Mouse (Mus musculus) ovary, postnatal 10 days (tissue): ENCODE measurements around the gene Zdhhc20.
"Not testable (repeated sequence)": the region's sequence is repeated elsewhere in the genome, so short reads cannot be mapped to it uniquely, and the experiment has no call there.

Experiments used
- DNase-seq: peaks from one replicate; pipeline ENCODE4 v3.0.0; 2022; ENCODE audit warnings: low spot score

Gene Zdhhc20

GRCm38 (mm10) chr14:57892961-57893360 is 2.9 kb upstream of the Zdhhc20 start:
- DNase-seq, result no peak

GRCm38 (mm10) chr14:57889541-57890010 is 500 bp downstream of the Zdhhc20 start:
- DNase-seq, result no peak

DNA sequence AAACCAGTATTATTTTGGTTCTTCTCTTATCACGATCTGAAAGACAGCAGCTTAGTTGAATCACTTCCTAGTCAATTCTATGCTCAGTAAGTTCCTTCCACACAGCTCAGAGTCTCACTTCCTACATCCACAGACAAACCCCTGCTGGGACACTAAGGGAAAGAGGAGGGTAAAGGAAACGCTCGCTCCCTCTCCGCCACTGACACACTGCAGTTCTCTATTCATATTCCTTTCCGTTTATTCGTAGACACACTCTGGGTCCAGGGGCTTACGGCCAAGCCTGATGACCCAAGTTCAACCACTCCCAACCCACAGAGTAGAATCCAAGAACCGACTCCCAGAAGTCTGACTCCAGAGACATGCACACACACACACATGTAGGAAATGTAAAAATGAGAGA is 2.9 kb downstream of the Zdhhc20 start:
- no peak for DNase-seq

DNA sequence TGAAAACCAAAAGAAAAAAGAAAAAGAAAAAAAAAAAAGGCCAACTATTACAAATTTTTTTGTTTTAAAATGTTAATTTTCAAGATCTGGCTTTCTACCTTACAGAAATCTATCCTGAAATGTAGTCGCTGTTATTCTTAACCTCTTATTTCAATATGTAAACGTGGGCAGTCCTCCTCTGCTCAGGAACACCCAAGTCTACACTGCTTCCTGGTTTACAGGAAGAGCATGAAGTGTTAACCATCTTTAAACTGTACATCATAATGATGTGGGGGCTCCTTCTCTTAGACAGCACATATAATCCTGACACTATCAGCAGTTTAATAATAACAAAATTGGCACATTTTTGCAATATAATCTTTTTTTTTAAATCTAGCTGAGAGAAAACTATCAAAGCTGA is 4.0 kb downstream of the Zdhhc20 start:
- DNase-seq, result no peak

- DNase-seq, result no peak
These were observed 6.7 kb downstream of the Zdhhc20 start for GRCm38 (mm10) chr14:57883341-57883740.

DNA sequence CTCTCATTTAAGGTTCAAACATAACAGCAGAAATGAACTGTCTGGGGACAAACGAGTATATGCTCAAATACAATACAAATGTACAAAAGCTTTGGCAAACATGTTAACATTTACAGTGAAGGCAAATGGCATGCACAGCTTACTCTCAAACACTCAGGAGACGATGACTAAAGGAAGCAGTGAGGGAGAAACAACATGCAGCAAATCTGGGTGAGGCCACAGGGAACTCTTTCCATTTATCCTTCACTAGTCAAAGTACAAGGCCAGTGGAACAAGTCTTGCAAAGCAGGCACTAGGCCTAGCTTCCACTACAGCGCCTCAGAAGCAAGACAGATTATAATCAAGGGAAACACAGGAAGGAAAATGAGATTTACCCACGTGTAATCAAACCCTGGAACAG is 7.4 kb downstream of the Zdhhc20 start:
- no peak for DNase-seq

GRCm38 (mm10) chr14:57881793-57882192 is 8.3 kb downstream of the Zdhhc20 start:
- no peak for DNase-seq

DNA sequence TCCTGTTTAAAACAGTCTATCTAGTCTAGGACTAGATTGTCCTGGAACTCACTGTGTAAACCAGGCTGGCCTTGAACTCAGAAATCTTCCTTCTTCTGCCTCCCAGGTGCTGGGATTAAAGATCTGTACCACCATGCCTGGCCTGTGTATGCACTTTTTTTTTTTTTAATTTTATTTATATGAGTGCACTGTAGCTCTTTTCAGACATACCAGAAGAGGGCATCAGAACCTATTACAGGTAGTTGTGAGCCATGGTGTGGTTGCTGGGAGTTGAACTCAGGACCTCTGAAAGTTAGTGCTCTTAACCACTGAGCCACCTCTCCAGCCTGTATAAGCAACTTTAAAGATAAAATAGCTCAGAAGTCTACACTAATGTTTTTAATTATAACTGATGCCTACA is 9.0 kb downstream of the Zdhhc20 start:
- DNase-seq, result no peak

- DNase-seq, result no peak
These were observed 12.2 kb downstream of the Zdhhc20 start for GRCm38 (mm10) chr14:57877921-57878320.

- no peak for DNase-seq
These were observed 23.3 kb downstream of the Zdhhc20 start for GRCm38 (mm10) chr14:57866676-57867276.

DNA sequence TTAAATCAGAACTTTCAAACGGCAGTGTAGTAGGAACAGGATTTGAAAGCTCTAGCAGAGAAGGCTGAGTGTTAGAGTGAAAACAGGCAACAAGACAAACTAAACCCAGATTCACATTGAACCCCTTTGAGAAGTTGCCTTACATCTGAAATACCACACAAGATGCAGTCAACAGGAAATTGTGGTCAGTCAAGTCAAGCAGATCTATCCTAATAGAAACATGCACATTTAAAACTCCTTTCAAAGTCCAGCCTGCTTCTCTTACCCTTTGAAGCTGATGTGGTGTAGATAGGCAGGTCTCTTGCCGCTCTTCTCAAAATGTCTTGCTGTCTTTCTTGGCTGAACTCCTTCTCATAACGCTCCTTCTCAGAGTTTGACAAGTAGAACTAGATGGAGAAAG is 24.8 kb downstream of the Zdhhc20 start:
- no peak for DNase-seq

DNA sequence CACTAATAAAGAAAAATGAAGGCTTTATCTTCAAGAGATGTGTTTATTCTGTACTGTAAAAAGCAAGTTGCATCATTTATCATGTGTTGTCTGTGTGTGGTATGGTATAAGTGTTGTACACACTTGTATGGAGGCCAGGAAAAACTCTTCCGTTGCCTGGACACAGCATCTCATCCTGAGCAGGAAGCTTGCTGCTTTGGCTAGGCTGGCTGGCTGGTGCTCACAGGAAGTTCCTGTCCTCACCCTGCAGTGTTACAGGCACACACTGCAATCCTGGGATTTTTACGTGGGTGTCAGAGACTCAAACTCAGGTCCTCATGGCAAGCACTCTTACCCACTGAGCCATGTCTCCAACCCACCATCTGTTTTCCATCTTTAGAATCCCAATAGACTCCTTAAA is 26.9 kb downstream of the Zdhhc20 start:
- no peak for DNase-seq

DNA sequence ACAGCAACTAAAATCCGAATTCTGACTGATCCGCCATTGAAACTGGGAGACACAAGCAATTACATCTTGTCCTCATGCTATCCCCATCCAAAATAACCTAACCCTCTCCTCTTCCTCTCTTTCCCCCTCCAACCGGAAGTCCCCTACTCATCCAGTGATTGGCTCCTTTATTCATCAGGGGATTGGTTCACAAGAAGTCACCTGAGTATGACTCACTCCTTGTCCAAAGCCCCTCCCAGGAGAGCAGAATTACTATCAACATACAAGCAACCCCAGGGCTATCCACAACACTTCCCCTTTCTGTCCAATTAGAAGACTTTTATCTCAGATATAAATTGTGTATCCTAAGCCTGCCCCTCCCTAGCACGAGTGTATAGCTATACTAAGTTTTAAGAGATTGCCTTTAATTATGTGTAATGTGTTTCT is 28.1 kb downstream of the Zdhhc20 start:
- no peak for DNase-seq

DNA sequence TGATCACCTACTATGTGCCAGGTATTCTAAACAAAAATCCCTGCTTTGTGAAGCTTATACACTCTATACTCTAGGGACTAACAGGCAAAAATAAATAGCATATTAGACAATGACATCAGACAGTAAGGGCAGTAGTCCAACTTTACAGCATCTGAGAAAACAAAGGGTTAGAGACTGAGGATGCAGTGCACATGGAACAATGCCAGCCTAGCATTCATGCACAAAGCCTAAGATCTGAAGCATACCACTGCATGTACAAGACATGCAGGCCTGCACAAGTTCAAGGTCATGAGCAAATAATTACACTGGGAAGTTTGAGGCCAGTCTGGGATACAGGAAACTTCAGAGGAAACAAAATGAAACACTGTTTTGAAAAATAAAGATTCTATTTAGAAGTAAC is 30.6 kb downstream of the Zdhhc20 start:
- DNase-seq, result no peak

DNA sequence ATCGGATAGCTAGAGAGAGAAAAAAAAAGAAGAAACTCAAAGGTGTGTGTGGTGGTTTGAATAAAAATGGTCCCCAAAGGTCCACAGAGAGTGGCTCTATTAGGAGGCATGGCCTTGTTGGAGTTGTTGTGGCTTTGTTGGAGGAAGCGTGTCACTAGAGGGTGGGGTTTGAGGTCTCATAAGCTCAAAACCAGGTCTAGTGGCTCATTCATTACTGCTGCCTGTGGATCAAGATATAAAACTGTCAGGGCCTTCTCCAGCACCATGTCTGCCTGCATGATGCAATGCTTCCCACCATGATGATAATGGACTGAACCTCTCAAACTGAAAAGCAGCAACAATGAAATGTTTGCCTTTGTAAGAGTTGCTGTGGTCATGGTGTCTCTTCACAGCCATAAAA is 31.5 kb downstream of the Zdhhc20 start:
- no peak for DNase-seq

DNA sequence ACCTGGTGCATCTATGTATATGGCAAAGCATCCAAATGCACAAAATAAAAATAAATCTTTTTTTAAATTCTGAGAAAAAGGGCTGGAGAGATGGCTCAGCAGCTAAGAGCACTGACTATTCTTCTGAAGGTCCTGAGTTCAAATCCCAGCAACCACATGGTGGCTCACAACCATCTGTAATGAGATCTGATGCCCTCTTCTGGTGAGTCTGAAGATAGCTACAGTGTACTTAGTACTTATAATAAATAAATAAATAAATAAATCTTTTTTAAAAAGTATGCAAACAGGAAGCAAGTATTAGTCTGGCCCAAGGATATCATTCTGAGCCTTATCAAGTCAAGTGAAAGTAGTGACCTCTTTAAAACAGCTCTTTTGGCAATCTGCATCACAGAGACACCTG is 34.0 kb downstream of the Zdhhc20 start:
- not testable (repeated sequence) for DNase-seq

- no peak for DNase-seq
These were observed 37.1 kb downstream of the Zdhhc20 start for GRCm38 (mm10) chr14:57852961-57853360.

DNA sequence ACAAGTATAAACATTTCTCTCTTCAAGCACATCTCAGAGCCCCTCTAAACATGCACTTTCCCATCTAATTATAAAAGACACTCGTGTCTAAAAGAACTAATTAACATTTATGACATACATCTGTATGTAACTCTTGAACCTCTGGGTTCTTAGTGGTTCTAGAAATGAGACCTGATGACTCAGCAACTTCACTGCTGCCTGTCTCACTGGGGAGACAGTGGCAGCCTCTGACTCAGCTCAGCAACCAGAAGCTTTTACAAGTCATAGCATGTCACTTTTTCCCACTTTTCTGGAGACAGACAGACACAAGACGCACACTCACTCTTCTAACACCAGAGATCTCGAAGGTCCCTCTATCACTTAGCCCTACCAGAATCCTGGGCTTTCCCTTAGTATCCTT is 39.7 kb downstream of the Zdhhc20 start:
- no peak for DNase-seq

DNA sequence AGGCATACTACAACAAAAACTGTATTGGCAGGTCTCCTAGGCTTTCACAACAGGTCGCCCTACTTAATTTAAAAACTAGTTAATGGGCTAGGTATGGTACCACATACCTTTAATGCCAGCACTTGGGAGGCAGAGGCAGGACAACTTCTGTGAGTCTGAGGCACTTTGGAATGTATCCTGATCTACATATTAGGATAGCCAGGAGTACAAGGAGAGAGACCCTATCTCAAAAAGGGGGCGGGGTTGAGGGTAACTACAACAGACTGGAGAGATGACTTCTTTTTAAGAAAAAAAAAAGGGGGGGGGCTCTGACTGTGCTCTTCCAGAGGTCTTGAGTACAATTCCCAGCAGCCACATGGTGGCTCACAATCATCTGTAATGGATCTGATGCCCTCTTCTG is 41.4 kb downstream of the Zdhhc20 start:
- no peak for DNase-seq

DNA sequence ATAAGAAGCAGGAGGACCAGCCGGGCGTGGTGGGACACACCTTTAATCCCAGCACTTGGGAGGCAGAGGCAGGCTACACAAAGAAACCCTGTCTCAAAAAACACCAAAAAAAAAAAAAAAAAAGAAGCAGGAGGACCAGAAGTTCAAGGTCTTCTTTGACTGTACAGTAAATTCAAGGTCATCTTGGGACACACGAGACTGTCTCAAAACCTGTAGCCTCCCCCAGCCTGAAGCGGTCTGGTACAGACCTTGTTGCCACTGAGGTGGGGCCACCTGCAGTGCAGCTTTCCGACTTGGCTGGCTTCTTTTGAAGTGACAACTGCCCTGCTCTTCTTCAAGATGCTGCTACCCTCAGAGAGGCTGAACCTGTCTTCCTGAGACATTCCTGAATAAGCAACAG is 42.0 kb downstream of the Zdhhc20 start:
- DNase-seq, result not testable (repeated sequence)

- no peak for DNase-seq
These were observed 45.5 kb downstream of the Zdhhc20 start for GRCm38 (mm10) chr14:57844535-57844934.

DNA sequence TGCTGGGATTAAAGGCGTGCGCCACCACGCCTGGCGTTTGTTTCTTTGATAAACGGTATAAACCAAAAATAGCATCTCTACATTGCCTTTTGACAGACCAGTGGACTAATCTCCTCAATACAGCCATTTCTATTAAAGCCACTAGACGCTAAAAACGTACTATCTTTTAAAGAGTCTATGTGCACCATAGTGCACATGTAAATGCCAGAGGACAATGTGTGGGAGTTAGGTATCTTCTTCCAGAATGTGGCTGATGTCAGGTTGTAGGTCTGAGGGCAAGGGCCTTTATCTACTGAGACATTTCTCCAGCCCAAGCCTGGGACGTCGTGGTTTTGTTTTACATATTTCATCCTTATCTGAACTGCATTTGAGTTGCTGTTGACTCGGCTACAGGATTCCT is 54.9 kb downstream of the Zdhhc20 start:
- DNase-seq, result no peak

DNA sequence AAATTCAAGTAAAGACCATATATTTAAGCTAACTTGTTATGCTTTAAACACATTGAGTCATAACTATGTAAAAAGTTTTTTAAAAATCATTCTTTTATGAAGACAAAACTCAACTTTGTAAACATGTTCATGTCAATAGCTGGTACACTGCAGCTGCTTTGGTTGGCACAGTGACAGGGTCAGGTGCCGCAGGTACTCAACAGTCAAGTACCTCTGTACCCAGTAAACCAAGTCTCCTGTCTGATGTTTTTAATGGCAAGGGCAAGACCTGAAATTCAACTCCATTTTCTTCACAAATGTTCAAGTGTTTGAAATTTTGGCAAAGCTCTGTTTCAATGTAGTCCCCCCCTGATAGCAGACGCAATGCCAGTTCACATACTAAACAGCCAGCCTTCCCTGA is 56.5 kb downstream of the Zdhhc20 start:
- DNase-seq, result no peak

DNA sequence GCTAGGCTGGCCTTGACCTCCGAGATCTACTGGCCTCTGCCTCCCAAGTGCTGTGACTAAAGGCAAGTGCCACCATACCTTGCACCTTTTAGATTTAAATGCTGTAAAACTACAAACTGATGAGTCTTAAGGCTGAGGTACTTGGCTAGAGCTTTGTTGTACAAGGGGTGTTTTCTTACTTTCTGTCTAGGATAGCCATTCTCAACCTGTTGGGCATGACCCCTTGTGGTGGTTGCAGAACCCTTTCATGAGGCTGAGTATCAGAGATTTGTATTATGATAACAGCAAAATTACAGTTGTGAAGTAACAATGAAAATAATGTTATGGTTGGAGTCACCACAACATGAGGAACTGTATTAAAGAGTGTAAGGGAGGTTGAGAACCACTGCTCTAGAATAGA is 62.8 kb downstream of the Zdhhc20 start:
- no peak for DNase-seq
